Mouse (Mus musculus): ENCODE measurements around the gene Gm27029.

DNA sequence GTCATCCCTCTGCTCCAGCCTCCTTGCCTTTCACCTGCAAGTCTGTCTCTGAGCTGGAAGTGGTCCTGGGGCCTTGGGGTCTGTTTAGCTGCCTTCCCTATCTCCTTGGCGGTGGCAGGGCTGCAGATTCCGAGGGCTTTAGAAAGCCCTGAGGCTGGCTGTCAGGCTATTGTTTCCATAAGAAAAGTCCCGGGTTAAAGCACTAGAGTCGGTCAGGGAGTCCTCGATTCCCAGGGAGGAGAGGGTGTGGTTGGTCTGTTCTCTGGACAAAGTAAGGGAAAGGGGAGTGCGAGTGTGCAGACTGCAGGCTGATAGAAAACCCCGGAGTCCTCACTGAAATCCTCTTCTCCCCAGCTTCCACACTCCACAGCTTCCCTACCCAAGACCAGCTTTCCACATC lies 45.6 kb upstream of the Gm27029 start:
- TF ChIP-seq CTCF (IDR thresholded peaks at IDR 0.05; ENCODE audit: control insufficient read depth, insufficient read depth, low read length): no peak
- no peak for TF ChIP-seq POLR2A (IDR thresholded peaks at IDR 0.05; ENCODE audit: borderline replicate concordance, control insufficient read depth, low read depth, low read length)

All from bone marrow, adult 2 months (tissue).